Mouse (Mus musculus) adrenal gland, postnatal 14 days (tissue): Measurements from ENCODE around the gene Nmnat2. TPM values are rescaled to one million over a fixed set of nuclear protein-coding genes. Genes with fewer than 3 reads are reported as not detected.
A peak's percentile ranks its signal among the peaks of the same experiment; 100 is the strongest.
"Not testable (repeated sequence)": the region's sequence is repeated elsewhere in the genome, so short reads cannot be mapped to it uniquely, and the experiment has no call there.

ENCODE experiments used
- DNase-seq: peaks from one replicate; pipeline ENCODE4 v3.0.0; 2021; ENCODE audit warnings: mixed read lengths
- total RNA-seq: library from RNA; stranded (reverse); gene quantifications from 2 replicates; pipeline ENCODE4 v1.2.3, GENCODE M21; 2021

Gene Nmnat2
- total RNA-seq, 1 experiment from 2014 or later, result 0.96 TPM

GRCm38 (mm10) chr1:153059626-153060025 lies 104.8 kb downstream of the Nmnat2 start:
- DNase-seq, result no peak

DNA sequence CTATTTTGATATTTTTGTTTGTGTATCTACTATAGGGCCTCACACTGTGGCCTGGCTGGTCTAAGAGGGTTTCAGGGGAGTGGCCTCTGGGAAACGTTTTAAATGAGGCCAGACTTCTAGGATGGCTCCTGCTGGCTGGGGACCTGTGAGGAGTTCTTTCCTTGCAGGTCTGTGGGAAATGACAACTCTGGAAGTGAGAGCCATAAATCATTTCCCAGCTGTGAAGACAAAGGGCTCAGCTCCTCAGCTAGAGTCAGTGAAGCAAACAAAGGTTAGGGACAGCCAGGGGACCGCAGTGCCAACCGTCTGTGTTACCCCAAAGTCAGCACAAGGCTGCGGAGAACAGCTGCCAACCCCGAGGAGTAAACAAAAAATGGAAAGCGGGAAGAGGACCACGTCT lies 107.8 kb downstream of the Nmnat2 start:
- DNase-seq, result no peak

GRCm38 (mm10) chr1:153064784-153065390 lies 110.1 kb downstream of the Nmnat2 start:
- peak; percentile 34 for DNase-seq

- DNase-seq, result peak; percentile 70
Observed at GRCm38 (mm10) chr1:153065473-153066386, 110.9 kb downstream of the Nmnat2 start.

- DNase-seq, result no peak
Observed at GRCm38 (mm10) chr1:153066387-153066781, 111.6 kb downstream of the Nmnat2 start.

GRCm38 (mm10) chr1:153071563-153071962 lies 116.8 kb downstream of the Nmnat2 start:
- DNase-seq, result no peak

GRCm38 (mm10) chr1:153071995-153072394 lies 117.2 kb downstream of the Nmnat2 start:
- no peak for DNase-seq

GRCm38 (mm10) chr1:153072711-153073110 lies 117.9 kb downstream of the Nmnat2 start:
- DNase-seq, result no peak

DNA sequence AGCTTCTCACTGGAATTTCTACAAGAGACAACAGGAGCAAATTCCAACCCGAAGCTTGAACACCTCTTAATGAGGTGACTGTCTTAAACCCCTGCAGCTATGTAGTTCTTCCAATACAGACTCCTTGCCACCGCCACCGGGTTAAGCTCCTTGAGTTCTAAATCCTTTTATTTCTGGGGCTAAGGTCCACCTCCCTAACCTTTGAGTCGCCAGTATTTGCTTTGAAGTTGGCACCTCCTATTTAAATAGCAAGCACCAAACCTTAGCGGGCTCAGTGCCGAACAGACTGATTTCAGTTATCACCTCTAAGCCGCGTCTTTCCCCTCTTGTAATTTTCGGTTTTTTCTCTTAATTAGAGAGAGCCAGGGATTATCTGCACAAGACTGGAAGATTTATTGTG lies 118.6 kb downstream of the Nmnat2 start:
- DNase-seq, result no peak

DNA sequence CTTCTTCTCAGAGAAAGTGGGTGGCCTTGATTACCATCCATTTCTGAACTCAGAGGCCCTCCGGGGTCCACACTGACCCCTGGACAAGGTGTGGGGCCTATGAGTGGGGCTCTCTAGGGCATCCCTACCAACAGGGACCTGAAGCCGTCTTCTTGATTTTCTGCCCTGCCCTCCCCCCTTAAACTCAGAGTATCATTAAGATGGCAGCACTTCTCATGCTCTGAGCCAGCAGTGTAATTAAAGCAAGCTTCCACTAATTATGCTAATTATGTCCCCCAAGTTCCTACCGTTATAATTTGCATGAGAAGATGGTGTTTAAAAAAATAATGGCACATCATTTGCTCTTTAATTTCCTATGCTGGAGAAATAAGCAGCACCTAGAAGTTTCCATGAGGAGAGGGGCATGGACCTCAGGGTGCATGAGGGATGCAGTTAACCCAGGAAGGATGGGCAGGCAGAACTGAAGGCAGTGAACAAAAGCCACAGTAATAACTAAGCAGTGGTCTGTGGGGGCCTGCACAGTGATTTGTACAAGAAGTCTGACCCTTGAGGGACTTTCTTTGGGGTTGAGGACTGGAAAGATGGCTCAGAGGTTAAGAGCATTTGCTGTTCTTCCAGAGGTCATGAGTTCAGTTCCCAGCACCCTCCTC lies 120.4 kb downstream of the Nmnat2 start:
- no peak for DNase-seq

DNA sequence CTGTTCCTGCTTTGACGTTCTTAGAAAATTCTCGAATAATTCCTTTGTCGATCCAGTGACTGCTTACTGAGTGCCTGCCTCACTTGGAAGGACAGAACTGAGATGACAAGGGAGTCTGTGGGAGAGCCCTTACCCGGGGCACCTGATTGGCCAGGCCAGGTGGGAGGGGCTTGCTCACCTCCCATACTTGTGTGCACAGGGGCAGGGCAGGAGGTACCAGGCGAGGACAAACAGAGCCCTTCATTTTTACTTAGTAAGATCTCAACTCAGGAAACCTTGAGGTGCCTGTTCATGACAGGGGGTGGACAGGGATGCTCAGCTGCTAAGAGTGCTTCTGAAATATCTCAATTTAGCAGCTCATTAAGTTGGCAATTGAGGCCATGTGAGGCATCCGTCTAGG lies 121.2 kb downstream of the Nmnat2 start:
- DNase-seq, result no peak

DNA sequence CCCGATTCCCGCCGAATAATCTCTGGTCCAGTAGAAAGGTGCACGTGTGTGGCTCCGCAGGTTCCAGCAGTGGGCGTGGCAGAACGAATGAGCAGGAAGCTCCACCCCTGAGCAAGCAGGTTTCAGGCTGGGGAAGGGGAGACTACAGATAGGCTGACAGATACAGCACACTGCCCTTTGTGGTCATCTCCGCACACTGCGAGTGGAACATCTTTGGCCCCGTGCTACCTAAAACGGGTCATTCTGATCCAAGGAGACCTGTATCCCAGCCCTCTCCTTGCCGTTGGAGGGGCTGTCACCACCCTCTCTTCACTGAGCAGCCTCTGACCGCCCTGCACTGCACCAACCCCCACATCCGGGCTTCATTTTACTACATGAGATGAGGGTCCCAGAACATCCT lies 128.4 kb downstream of the Nmnat2 start:
- DNase-seq, result not testable (repeated sequence)

DNA sequence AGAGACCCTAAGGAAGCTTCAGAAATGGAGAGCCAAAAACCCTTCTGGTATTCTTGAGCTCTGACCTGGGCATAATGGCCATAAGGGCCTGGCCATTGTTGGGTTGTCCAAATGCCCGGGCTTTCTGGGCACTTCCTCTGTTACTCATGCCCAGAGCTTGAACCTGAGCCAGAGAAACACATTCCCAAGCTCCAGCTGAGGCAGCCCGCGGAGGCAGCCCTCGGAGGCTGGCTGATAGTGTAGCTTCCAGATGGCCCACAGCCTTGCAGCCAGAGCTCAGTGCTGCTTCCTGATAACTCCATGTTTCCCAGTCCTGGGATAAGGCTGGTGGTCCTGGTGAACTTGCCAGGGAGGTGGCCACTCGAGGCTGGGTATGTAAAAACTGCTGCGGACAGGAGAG lies 129.4 kb downstream of the Nmnat2 start:
- no peak for DNase-seq

DNA sequence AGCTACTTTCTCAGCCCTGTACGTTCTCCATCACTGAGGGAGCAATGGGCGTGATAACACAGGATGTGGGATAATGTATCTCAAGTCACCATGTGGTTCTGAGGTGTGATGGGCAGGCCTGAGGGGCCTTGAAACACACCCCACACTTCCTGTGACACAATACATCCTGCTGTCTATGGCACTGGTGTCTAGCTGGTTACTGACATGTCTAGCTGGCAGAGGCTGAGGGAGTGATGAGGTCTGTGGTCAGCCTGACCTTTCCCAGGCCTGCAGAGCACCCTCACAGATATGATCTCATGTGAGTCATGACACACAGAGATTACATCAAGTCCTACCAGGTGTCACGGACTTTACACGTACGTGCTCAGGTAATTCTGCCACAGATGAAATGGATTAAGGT lies 130.4 kb downstream of the Nmnat2 start:
- no peak for DNase-seq

GRCm38 (mm10) chr1:153087771-153088170 lies 133.0 kb downstream of the Nmnat2 start:
- DNase-seq, result no peak

DNA sequence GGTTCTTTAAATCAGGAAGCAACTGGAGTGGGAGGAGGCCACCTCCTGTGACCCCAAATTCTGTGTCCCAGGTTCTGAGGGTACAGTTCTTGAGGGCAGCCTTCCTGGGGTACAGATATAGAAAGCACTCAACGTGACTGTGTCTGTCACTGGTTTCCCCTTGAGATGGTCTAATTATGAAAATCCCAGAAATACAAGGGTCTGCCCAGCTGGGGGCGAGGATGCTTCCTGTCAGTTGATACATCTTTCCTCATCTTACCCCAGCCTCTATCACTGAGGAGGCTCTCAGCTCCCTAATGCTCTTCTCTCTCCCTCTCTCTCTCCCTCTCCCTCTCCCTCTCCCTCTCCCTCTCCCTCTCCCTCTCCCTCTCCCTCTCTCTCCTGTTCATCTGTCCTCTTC lies 135.3 kb downstream of the Nmnat2 start:
- DNase-seq, result no peak

DNA sequence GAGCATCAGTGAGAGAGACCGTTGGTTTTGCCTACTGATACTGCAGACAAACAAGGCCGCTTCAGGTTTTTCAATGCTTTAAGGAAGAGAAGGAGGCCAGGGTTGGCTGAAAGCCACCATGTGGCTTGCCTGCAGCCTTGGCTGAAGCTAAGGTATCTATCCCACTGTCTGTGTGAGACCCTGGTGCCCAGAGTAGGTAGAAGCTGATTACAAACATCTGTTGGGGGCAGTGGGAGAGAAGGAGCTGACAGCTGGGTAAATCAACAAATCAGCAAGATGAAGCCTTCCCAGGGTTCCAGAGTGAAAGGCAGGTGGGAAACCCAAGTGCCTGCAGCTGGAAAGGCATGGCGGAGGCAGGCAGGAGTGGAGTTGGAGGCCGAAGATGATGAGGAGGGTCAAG lies 136.0 kb downstream of the Nmnat2 start:
- DNase-seq, result no peak

DNA sequence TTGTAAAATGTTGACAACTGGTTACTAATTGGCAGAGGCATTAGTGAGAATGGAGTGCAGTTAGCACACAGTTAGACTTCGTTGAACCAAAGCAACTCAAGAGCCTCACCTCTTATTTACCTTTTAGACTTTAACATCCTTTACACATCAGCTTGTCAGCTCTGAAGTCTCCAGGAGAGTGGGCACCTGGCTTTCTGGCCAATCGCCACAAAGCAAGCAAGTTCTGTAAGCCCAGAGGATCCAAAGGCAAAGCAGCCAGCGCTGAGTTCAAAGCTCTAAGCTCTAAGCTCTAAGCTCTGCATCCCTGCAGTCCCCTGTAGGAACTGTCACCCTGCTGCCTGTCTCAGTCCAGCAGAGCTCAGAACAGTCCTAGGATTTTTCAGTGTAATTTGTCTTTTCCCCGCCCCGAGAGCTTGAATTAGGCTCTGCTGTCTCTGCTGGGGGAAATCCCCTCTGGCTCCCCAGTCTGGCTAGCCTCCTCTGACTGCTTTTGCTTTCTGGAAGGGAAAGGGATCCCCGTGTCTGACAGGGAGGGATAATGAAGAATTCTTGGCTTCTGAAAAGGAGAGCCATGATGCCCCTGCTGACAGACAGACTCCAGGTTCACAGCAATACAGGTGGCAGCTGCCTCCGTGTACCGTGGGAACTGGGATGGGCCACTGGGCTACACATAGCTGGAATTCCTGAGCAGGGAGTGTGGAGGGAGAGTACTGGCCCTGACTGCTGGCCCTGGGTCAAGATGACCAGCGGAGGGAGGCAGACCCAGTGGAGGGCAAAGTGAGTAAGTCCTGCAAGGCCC lies 136.8 kb downstream of the Nmnat2 start:
- DNase-seq, result no peak

DNA sequence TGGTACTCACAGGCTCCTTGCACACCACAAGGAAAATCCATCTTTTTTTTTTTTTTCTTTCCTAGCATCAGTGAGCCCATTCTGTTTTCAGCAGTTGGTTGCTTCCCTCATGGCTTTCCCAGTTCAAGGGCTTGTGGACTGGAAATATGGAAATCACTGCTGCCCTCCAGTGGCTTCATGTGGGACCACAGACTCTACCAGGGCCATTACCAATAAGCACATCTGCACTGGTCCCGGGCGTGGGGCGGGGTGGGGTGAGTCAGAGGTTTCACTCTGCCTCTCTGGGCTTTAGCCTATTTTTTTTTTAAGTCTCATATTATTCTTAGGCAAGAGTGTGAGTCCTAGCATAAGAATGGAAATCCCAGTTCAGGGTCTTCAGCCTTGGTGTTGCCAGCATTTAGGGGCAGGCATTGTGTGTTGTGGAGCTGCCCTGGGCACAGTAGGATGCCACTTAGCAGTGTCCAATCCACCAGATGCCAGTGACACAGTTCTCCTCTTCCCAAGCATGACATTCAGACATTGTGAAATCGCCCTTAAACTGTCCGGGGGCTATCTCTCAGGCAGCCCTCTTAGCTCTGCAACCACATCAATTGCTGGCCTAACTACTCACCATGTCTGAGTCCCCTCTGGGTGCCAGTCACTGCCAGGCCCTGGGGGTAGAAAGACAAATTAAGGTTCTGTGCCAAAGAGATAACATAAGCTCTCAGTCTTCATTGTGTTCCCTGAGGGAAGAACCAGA lies 137.6 kb downstream of the Nmnat2 start:
- peak; percentile 88 for DNase-seq

GRCm38 (mm10) chr1:153093172-153093571 lies 138.4 kb downstream of the Nmnat2 start:
- no peak for DNase-seq

DNA sequence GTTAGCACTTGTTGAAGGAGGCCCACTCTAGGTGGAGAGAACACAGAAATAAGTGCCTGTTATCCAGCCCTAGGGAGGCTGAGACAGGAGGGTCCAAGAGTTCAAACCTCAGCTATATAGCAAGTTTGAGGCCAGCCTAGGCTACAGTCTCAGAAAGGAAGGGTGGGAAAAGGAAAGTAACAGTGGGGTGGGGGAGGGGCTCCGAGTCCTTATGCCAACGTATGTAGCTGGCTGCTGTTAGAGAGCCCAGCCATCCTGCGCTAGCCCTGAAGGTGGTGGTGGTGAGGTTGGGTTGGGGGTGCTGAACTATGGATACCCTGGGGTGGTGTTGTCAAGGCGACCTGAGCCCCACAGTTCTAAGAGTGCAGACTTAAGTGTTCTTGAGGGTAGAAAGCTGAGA lies 138.8 kb downstream of the Nmnat2 start:
- no peak for DNase-seq
